Mouse (Mus musculus): ENCODE results near the gene Vmn2r71.

- TF ChIP-seq GATA1 (IDR thresholded peaks at IDR 0.05; ENCODE audit: low read length) (no peak), TAL1 (IDR thresholded peaks at IDR 0.05; ENCODE audit: low read length) (no peak)
These were observed 6.2 kb downstream of the Vmn2r71 start, which contains the start of gene Vmn2r70 for GRCm38 (mm10) chr7:85569092-85569491.

Measured in erythroblast, embryonic 14.5 days (primary cell).